Comparison of ENCODE assay signal across 23 mouse cellular contexts in the genomic region with DNA sequence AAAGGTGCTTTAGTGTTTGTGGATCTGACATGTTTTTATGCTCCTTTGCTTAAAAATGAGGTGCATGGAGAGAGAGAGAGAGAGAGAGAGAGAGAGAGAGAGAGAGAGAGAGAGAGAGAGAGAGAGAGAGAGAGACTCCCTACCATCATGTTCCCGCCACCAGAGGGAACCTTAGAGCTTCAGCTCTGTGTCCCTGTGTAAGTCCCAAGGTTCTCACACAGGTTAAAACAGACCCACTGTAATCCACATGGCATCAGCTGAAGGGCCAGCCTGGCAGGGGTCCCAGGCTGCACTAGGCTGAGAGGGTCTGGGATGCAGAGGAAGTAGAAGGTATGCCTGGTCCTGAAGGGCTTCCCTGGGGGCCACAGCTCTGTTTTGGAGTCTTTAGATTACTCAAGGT. TPM values are rescaled to one million over a fixed set of nuclear protein-coding genes. Genes with fewer than 3 reads are reported as not detected.
A peak's percentile ranks its signal among the peaks of the same experiment; 100 is the strongest.
DNase-seq lines count a peak whose midpoint lies in the region; ATAC-seq and TF ChIP-seq lines count a peak whose summit lies in the region.
"Had no signal": no experiment of that assay in that cellular context is flagged by ENCODE, and none has a peak within 500 bp of the region (broad histone marks: within the 10 kb centered on the region; RNA-seq: fewer than 3 reads in every experiment).

No protein-coding gene starts in this region.

- DNase-seq in cerebellum, adult 2 months = peak in 1 of 2 experiments; percentile 43
- no peak for DNase-seq in cerebellum, adult 8-10 months
- no peak for DNase-seq in heart, postnatal 0 days (ENCODE audit: low spot score)
- no peak for DNase-seq in heart, adult 18-20 months
- no peak for DNase-seq in lung, embryonic 14.5 days
- DNase-seq in lung, postnatal 36 days = no peak
- peak; percentile 76 for DNase-seq in brain, adult 2 months (ENCODE audit: low read depth, low spot score)
- DNase-seq in spleen, adult 12 weeks (ENCODE audit: low spot score) = no peak
- DNase-seq: adrenal gland, postnatal 25 days; heart, postnatal 4 days; kidney, adult 18-20 months; kidney, postnatal 14 days; liver, embryonic 13.5 days; thymus, postnatal 14 days had no signal

- H3K27me3 ChIP-seq in cerebellum, adult 2 months (ENCODE audit: control insufficient read depth, insufficient read depth, low read length) = no peaks in the 10 kb centered on the region
- peaks cover 24% of the 10 kb centered on the region; the same call in 1 of the 2 replicates for H3K27me3 ChIP-seq in heart, postnatal 0 days (ENCODE audit: control insufficient read depth, insufficient read depth, low read length)
- peaks cover 8% of the 10 kb centered on the region for H3K27me3 ChIP-seq in lung, embryonic 14.5 days (ENCODE audit: insufficient read depth, low read length)

- no peak overlapping the region for H3K4me3 ChIP-seq in cerebellum, adult 2 months (replicated peaks; ENCODE audit: insufficient read depth, low read depth, low read length)
- no peak overlapping the region for H3K4me3 ChIP-seq in heart, postnatal 0 days (ENCODE audit: low read depth, low read length)
- H3K4me3 ChIP-seq in lung, embryonic 14.5 days (ENCODE audit: low read depth, low read length) = no peak overlapping the region
- H3K4me3 ChIP-seq: embryonic facial prominence, embryonic 12.5 days; erythroblast, embryonic 14.5 days; limb, embryonic 12.5 days; liver, embryonic 13.5 days; midbrain, embryonic 12.5 days; neural tube, embryonic 13.5 days had no signal

- H3K27ac ChIP-seq in cerebellum, adult 2 months (ENCODE audit: insufficient read depth, low read length) = no peak overlapping the region
- H3K27ac ChIP-seq in heart, postnatal 0 days (ENCODE audit: low read depth) = no peak overlapping the region
- H3K27ac ChIP-seq in lung, embryonic 14.5 days (ENCODE audit: low read depth) = no peak overlapping the region
- H3K27ac ChIP-seq: embryonic facial prominence, embryonic 12.5 days; limb, embryonic 12.5 days; liver, embryonic 13.5 days; midbrain, embryonic 12.5 days; neural tube, embryonic 13.5 days had no signal

- H3K9ac ChIP-seq in heart, postnatal 0 days (replicated peaks; ENCODE audit: low read depth, low read length) = no peak overlapping the region
- no peak overlapping the region for H3K9ac ChIP-seq in lung, embryonic 14.5 days
- H3K9ac ChIP-seq: embryonic facial prominence, embryonic 12.5 days; limb, embryonic 12.5 days; liver, embryonic 13.5 days; midbrain, embryonic 12.5 days; neural tube, embryonic 13.5 days had no signal

- H3K9me3 ChIP-seq in heart, postnatal 0 days (replicated peaks; ENCODE audit: control insufficient read depth, low read length) = no peaks in the 10 kb centered on the region
- H3K9me3 ChIP-seq in lung, embryonic 14.5 days (ENCODE audit: low read depth, low read length) = no peaks in the 10 kb centered on the region
- H3K9me3 ChIP-seq: embryonic facial prominence, embryonic 12.5 days; G1E; limb, embryonic 12.5 days; liver, embryonic 13.5 days; midbrain, embryonic 12.5 days; neural tube, embryonic 13.5 days had no signal

- peak; percentile 35; the same call in 1 of the 2 replicates for TF ChIP-seq CTCF in cerebellum, adult 2 months (IDR thresholded peaks at IDR 0.05; ENCODE audit: borderline replicate concordance, insufficient read depth, low read depth, low read length)
- peak; percentile 21; the same call in 1 of the 2 replicates for TF ChIP-seq CTCF in heart, postnatal 0 days (IDR thresholded peaks at IDR 0.05; ENCODE audit: low read depth)
- TF ChIP-seq CTCF in lung, embryonic 14.5 days (IDR thresholded peaks at IDR 0.05; ENCODE audit: low read depth) = peak; percentile 33; the same call in 1 of the 2 replicates

- no peak for TF ChIP-seq POLR2A in cerebellum, adult 2 months (IDR thresholded peaks at IDR 0.05; ENCODE audit: borderline replicate concordance, insufficient read depth, low read length)

- TF ChIP-seq EP300 in heart, postnatal 0 days (IDR thresholded peaks at IDR 0.05; ENCODE audit: low read depth) = no peak

- H3K4me1 ChIP-seq in cerebellum, adult 2 months (ENCODE audit: control insufficient read depth, insufficient read depth, low read length) = peaks cover 68% of the 10 kb centered on the region
- peaks cover 7% of the 10 kb centered on the region; the same call in 1 of the 2 replicates for H3K4me1 ChIP-seq in heart, postnatal 0 days (ENCODE audit: control insufficient read depth, insufficient read depth)
- H3K4me1 ChIP-seq in lung, embryonic 14.5 days (ENCODE audit: insufficient read depth) = no peaks in the 10 kb centered on the region
- H3K4me1 ChIP-seq: embryonic facial prominence, embryonic 12.5 days; liver, embryonic 13.5 days had no signal

- no peak for ATAC-seq in heart, postnatal 0 days (ENCODE audit: insufficient read depth, low read depth)
- no peak for ATAC-seq in lung, embryonic 14.5 days (ENCODE audit: insufficient read depth)
- ATAC-seq: forebrain, embryonic 16.5 days; hindbrain, embryonic 16.5 days had no signal

- no peak overlapping the region for H3K4me2 ChIP-seq in heart, postnatal 0 days (ENCODE audit: low read depth, low read length)
- no peak overlapping the region for H3K4me2 ChIP-seq in lung, embryonic 14.5 days
- H3K4me2 ChIP-seq: embryonic facial prominence, embryonic 12.5 days; limb, embryonic 12.5 days; liver, embryonic 13.5 days; midbrain, embryonic 12.5 days had no signal

- 84% methylated on average over 1 of the region's 1 CpGs for WGBS in cerebellum, adult 2 months
- 33% methylated on average over 1 of the region's 1 CpGs for WGBS in heart, postnatal 0 days
- 24% methylated on average over 1 of the region's 1 CpGs for WGBS in lung, embryonic 14.5 days

- no peaks in the 10 kb centered on the region for H3K36me3 ChIP-seq in heart, postnatal 0 days (replicated peaks; ENCODE audit: control insufficient read depth, insufficient read depth, low read length)
- no peaks in the 10 kb centered on the region for H3K36me3 ChIP-seq in lung, embryonic 14.5 days (ENCODE audit: insufficient read depth)
- H3K36me3 ChIP-seq: embryonic facial prominence, embryonic 12.5 days; G1E; limb, embryonic 12.5 days; liver, embryonic 13.5 days had no signal

RNA-seq across cellular contexts. Expression of a gene that starts 6.4 kb away (rescaled TPM):
- polyA plus RNA-seq in cerebellum, adult 2 months (2012; rRNA removed) = 71.6 and 77.6 TPM in 2 replicates
- total RNA-seq in heart, postnatal 0 days (2014; rRNA removed; ENCODE audit: low replicate concordance) = 3.9 and 4.2 TPM in 2 replicates
- polyA plus RNA-seq in heart, postnatal 0 days (2015; fragmentation: Nextera tagmentation; extraction: Ambion mirVana) = 1.1 and 1.4 TPM in 2 replicates
- 1 to 10 TPM; 4.9 to 6.1 TPM for total RNA-seq in heart, adult 18-20 months (2021)
- 0.60 and 0.61 TPM in 2 replicates for polyA plus RNA-seq in lung, embryonic 14.5 days (2014; fragmentation: Nextera tagmentation; extraction: Ambion mirVana)
- total RNA-seq: common myeloid progenitor, adult 5-6 weeks had no signal
- polyA plus RNA-seq: erythroblast, embryonic 14.5 days; G1E had no signal

Comparison
In these comparisons a context has a peak if more than half of its experiments do, and no peak if none do; other contexts are left out.
1. RNA of a gene that starts 6.4 kb away (polyA plus RNA-seq): 71.6 to 77.6 TPM in cerebellum, adult 2 months; 1.1 to 1.4 TPM in heart, postnatal 0 days and 0.60 to 0.61 TPM in lung, embryonic 14.5 days; every median in the first group is over 10 times any median in the second.
2. Peak in every context shown above with its lines, with median percentiles within 50 percentile points of each other: CTCF ChIP-seq.